Mouse (Mus musculus) liver, embryonic 14.5 days (tissue): ENCODE data around the gene Parg. TPM values are rescaled to one million over a fixed set of nuclear protein-coding genes. Genes with fewer than 3 reads are reported as not detected.

Experiments used
- ATAC-seq: fragments of 200-750 bp; cut with Nextera tagmentation; 2 replicates; pipeline ENCODE4 v1.8.0; 2017; ENCODE audit warnings: moderate number of reproducible peaks, mild to moderate bottlenecking, moderate library complexity; ENCODE audit not compliant: insufficient read depth
- DNase-seq, 3 experiments: peaks; one replicate each; pipeline ENCODE4 v3.0.0-alpha.2; 2012 to 2013; ENCODE audit warnings: low read depth in 3 of 3, low spot score in 3 of 3
- H3K27ac ChIP-seq: fragments of 300-500 bp; sonication (generic); 2 replicates; pipeline ENCODE4 v1.5.1; 2014; ENCODE audit warnings: moderate library complexity, mild to moderate bottlenecking, control low read depth, inconsistent platforms
- H3K27me3 ChIP-seq: fragments of 300-500 bp; sonication (generic); 2 replicates; pipeline ENCODE4 v1.6.1; 2014; ENCODE audit warnings: mild to moderate bottlenecking, low read length, moderate library complexity; ENCODE audit not compliant: control insufficient read depth, insufficient read depth
- H3K36me3 ChIP-seq: fragments of 300-500 bp; sonication (generic); replicated peaks from 2 replicates; pipeline ENCODE4 v1.6.1; 2014; ENCODE audit warnings: low read depth; ENCODE audit not compliant: control insufficient read depth, insufficient read depth
- H3K4me1 ChIP-seq, 2 experiments: fragments of 200-500 bp in 1 of 2; fragments of 300-500 bp in 1 of 2; sonication (generic) in 1 of 2; replicated peaks; 2 replicates each; pipeline ENCODE4 v1.6.1; 2012 to 2014; ENCODE audit warnings: antibody characterized with exemption in 1 of 2, inconsistent platforms in 1 of 2, low read length in 1 of 2; ENCODE audit not compliant: control insufficient read depth in 2 of 2, insufficient read depth in 2 of 2
- H3K4me2 ChIP-seq: fragments of 300-500 bp; sonication (generic); 2 replicates; pipeline ENCODE4 v1.6.1; 2014; ENCODE audit warnings: low read depth, mild to moderate bottlenecking, control low read depth, moderate library complexity
- H3K4me3 ChIP-seq, 2 experiments: fragments of 200-500 bp in 1 of 2; fragments of 300-500 bp in 1 of 2; sonication (generic) in 1 of 2; 2 replicates each; pipeline ENCODE4 v1.5.1; 2012 to 2014; ENCODE audit warnings: low read depth in 2 of 2, low read length in 2 of 2, mild to moderate bottlenecking in 2 of 2, control low read depth in 1 of 2, inconsistent platforms in 1 of 2, moderate library complexity in 1 of 2; ENCODE audit not compliant: insufficient read depth in 1 of 2
- H3K9ac ChIP-seq: fragments of 300-500 bp; sonication (generic); replicated peaks from 2 replicates; pipeline ENCODE4 v1.6.1; 2014; ENCODE audit warnings: mild to moderate bottlenecking, control low read depth, moderate library complexity
- H3K9me3 ChIP-seq: fragments of 300-500 bp; sonication (generic); 2 replicates; pipeline ENCODE4 v1.6.1; 2016; ENCODE audit warnings: low read length, mixed read lengths; ENCODE audit not compliant: control insufficient read depth
- CTCF ChIP-seq: IDR thresholded peaks from 2 replicates; pipeline ENCODE4 v1.5.1; 2016; ENCODE audit warnings: antibody characterized with exemption, low read depth, control low read depth
- EP300 ChIP-seq: IDR thresholded peaks from 2 replicates; pipeline ENCODE4 v1.6.1; 2016; ENCODE audit warnings: antibody characterized with exemption, low read depth
- WGBS: fragments of 180-500 bp; shearing (Covaris S2); extraction: QIAGEN DNeasy Blood & Tissue Kit; methylation state at CpG from one replicate; pipeline ENCODE4 v1.1.7; 2014; ENCODE audit not compliant: insufficient replicate concordance; 5-methylcytosine and 5-hydroxymethylcytosine counted together
- polyA plus RNA-seq, 2 experiments: library from polyadenylated mRNA; depleted of rRNA in 1 of 2; stranded (reverse) in 1 of 2; unstranded in 1 of 2; fragments of >200 nt; fragmentation: Nextera tagmentation in 1 of 2; extraction: Ambion mirVana in 1 of 2; gene quantifications; 2 replicates each; pipeline versions ENCODE4 v1.2.1 to v1.2.3; 2012 to 2014

Gene Parg
- polyA plus RNA-seq, 2 experiments: 6.0 to 12.6 TPM

GRCm38 (mm10) chr14:32336021-32336420, 134.3 kb downstream of the Parg start:
- DNase-seq (no peak), ATAC-seq (no peak)
- Histone ChIP-seq H3K4me1 (no peaks in the 10 kb centered on the region), H3K9ac (no peak overlapping the region), H3K4me3 (no peak overlapping the region), H3K27me3 (no peaks in the 10 kb centered on the region), H3K36me3 (no peaks in the 10 kb centered on the region), H3K9me3 (no peaks in the 10 kb centered on the region), H3K4me2 (no peak overlapping the region), H3K27ac (no peak overlapping the region)
- 56% methylated on average over 6 of the region's 6 CpGs for WGBS
- no peak for TF ChIP-seq EP300
- TF ChIP-seq CTCF: no peak

GRCm38 (mm10) chr14:32336547-32336946, 134.8 kb downstream of the Parg start:
- no peak for TF ChIP-seq CTCF
- no peak for TF ChIP-seq EP300
- Histone ChIP-seq H3K9me3 (no peaks in the 10 kb centered on the region), H3K9ac (no peak overlapping the region), H3K4me1 (no peaks in the 10 kb centered on the region), H3K4me2 (no peak overlapping the region), H3K4me3 (no peak overlapping the region), H3K36me3 (no peaks in the 10 kb centered on the region), H3K27ac (no peak overlapping the region), H3K27me3 (no peaks in the 10 kb centered on the region)
- WGBS: 75% methylated on average over 11 of the region's 11 CpGs
- no peak for ATAC-seq
- DNase-seq: no peak

GRCm38 (mm10) chr14:32341823-32342222, 140.1 kb downstream of the Parg start:
- Histone ChIP-seq H3K4me3 (no peak overlapping the region), H3K4me2 (no peak overlapping the region), H3K36me3 (no peaks in the 10 kb centered on the region), H3K27me3 (no peaks in the 10 kb centered on the region), H3K4me1 (no peaks in the 10 kb centered on the region), H3K27ac (no peak overlapping the region), H3K9ac (no peak overlapping the region), H3K9me3 (no peaks in the 10 kb centered on the region)
- no peak for ATAC-seq
- no peak for DNase-seq
- WGBS: 68% methylated on average over 7 of the region's 7 CpGs
- no peak for TF ChIP-seq EP300
- TF ChIP-seq CTCF: no peak

- TF ChIP-seq EP300 (no peak), CTCF (no peak)
- H3K36me3 ChIP-seq: no peaks in the 10 kb centered on the region
- H3K4me3 ChIP-seq: no peak overlapping the region
- H3K27ac ChIP-seq: no peak overlapping the region
- H3K27me3 ChIP-seq: no peaks in the 10 kb centered on the region
- no peak overlapping the region for H3K4me2 ChIP-seq
- no peaks in the 10 kb centered on the region for H3K9me3 ChIP-seq
- no peak overlapping the region for H3K9ac ChIP-seq
- no peaks in the 10 kb centered on the region for H3K4me1 ChIP-seq
- DNase-seq: no peak
- 68% methylated on average over 7 of the region's 7 CpGs for WGBS
- ATAC-seq: no peak
Measured at GRCm38 (mm10) chr14:32344176-32344575, 142.4 kb downstream of the Parg start.

DNA sequence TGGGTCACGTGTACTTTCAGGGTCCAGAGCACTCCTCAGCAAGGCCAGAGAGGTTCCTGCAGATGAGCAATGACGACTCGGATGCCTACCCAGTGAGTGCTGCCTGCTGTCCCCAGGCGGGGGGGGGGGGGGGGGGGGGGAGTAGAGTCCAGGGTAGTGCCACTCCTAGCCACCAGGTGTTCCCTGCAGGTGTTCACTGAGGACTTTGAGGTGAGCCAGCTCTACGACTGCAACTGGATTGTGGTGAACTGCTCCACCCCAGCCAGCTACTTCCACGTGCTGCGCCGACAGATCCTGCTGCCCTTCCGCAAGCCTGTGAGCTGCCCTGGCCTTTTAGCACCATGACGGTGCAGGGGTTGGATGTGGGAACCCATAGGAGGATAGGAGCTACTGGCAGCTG, 142.9 kb downstream of the Parg start:
- H3K9me3 ChIP-seq: no peaks in the 10 kb centered on the region
- 72% methylated on average over 9 of the region's 10 CpGs for WGBS
- DNase-seq (no peak), ATAC-seq (no peak)
- no peak overlapping the region for H3K27ac ChIP-seq
- H3K4me1 ChIP-seq: no peaks in the 10 kb centered on the region
- no peak overlapping the region for H3K4me2 ChIP-seq
- TF ChIP-seq EP300 (no peak), CTCF (no peak)
- H3K36me3 ChIP-seq: no peaks in the 10 kb centered on the region
- H3K4me3 ChIP-seq: no peak overlapping the region
- no peak overlapping the region for H3K9ac ChIP-seq
- no peaks in the 10 kb centered on the region for H3K27me3 ChIP-seq

Other genes starting within 250 kb of the Parg start
- not detected in 2 replicates for gene Galnt15, start 173.0 kb upstream of the Parg start, polyA plus RNA-seq (2012; rRNA removed)
- gene Galnt15, start 173.0 kb upstream of the Parg start, polyA plus RNA-seq (2014; fragmentation: Nextera tagmentation; extraction: Ambion mirVana): not detected in 2 replicates
- 13.2 and 14.2 TPM in 2 replicates for gene Oxnad1, start 116.6 kb upstream of the Parg start, polyA plus RNA-seq (2012; rRNA removed)
- 11.2 and 12.9 TPM in 2 replicates for gene Oxnad1, start 116.6 kb upstream of the Parg start, polyA plus RNA-seq (2014; fragmentation: Nextera tagmentation; extraction: Ambion mirVana)
- gene Dph3, start 116.2 kb upstream of the Parg start, polyA plus RNA-seq (2012; rRNA removed): 10.8 and 29.5 TPM in 2 replicates
- 87.1 and 87.7 TPM in 2 replicates for gene Dph3, start 116.2 kb upstream of the Parg start, polyA plus RNA-seq (2014; fragmentation: Nextera tagmentation; extraction: Ambion mirVana)
- 0.13 and 0.19 TPM in 2 replicates for gene Msmb, start 59.9 kb upstream of the Parg start, polyA plus RNA-seq (2012; rRNA removed)
- 0.33 and 0.38 TPM in 2 replicates for gene Msmb, start 59.9 kb upstream of the Parg start, polyA plus RNA-seq (2014; fragmentation: Nextera tagmentation; extraction: Ambion mirVana)
- 80.7 and 117 TPM in 2 replicates for gene Ncoa4, start 42.1 kb upstream of the Parg start, polyA plus RNA-seq (2012; rRNA removed)
- gene Ncoa4, start 42.1 kb upstream of the Parg start, polyA plus RNA-seq (2014; fragmentation: Nextera tagmentation; extraction: Ambion mirVana): 353 and 363 TPM in 2 replicates
- 75.8 and 90.5 TPM in 2 replicates for gene Timm23, start 51 bp upstream of the Parg start, polyA plus RNA-seq (2012; rRNA removed)
- gene Timm23, start 51 bp upstream of the Parg start, polyA plus RNA-seq (2014; fragmentation: Nextera tagmentation; extraction: Ambion mirVana): 196 and 199 TPM in 2 replicates
- gene Ogdhl, start 120.1 kb downstream of the Parg start, polyA plus RNA-seq (2012; rRNA removed): 0.39 and 0.41 TPM in 2 replicates
- gene Ogdhl, start 120.1 kb downstream of the Parg start, polyA plus RNA-seq (2014; fragmentation: Nextera tagmentation; extraction: Ambion mirVana): 0.58 and 1.0 TPM in 2 replicates
- gene 1700024G13Rik, start 186.4 kb downstream of the Parg start, polyA plus RNA-seq (2012; rRNA removed): not detected in 2 replicates
- gene 1700024G13Rik, start 186.4 kb downstream of the Parg start, polyA plus RNA-seq (2014; fragmentation: Nextera tagmentation; extraction: Ambion mirVana): not detected in 2 replicates